Mouse (Mus musculus) layer of hippocampus, adult 2 months (tissue): ENCODE data around the gene Gm5725. TPM values are rescaled to one million over a fixed set of nuclear protein-coding genes. Genes with fewer than 3 reads are reported as not detected.
"Not testable (repeated sequence)": the region's sequence is repeated elsewhere in the genome, so short reads cannot be mapped to it uniquely, and the experiment has no call there.

Source experiments
- DNase-seq, 2 experiments: peaks; one replicate each; pipeline ENCODE4 v3.0.0; 2022; ENCODE audit warnings: low spot score in 2 of 2
- H3K27ac ChIP-seq: fragments of 200-600 bp; 2 replicates; pipeline ENCODE4 v1.8.1; 2022
- H3K4me3 ChIP-seq: fragments of 200-600 bp; 2 replicates; pipeline ENCODE4 v1.8.1; 2022; ENCODE audit warnings: mild to moderate bottlenecking
- long read RNA-seq, 2 experiments: library from polyadenylated mRNA; stranded (forward); transcript quantifications; one replicate each; pipeline ENCODE4 v2.0.0; 2021; ENCODE audit warnings: borderline mapping rate in 2 of 2
- total RNA-seq, 2 experiments: library from RNA; stranded (reverse); gene quantifications; 2 replicates each; pipeline ENCODE4 v1.2.3; 2021

Gm5725 gene
- not detected for total RNA-seq
- long read RNA-seq, experiment 1: 0 reads
- long read RNA-seq, experiment 2: 0 reads

DNA sequence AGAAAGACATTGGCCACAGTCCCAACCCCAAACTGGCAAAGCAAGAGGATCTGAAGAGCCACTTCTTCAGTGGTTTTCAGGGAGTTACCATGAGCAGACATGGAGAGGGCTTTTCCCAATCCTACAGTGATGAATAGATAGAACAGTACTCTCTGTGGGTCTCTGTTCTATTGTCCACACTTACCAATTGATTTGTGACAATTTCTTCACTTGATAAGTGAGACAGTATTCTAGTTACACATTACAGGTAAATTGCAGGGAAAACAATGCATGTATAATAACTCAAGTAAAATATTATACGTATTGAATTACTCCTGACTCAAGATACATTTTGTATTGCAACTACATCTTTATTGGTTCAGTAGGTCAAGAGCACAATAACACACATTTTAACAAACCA, at the start of gene Gm5725:
Gm5725 (minus strand) TSS at position 101 of the 400 bp plus-strand sequence.
- not testable (repeated sequence) for H3K27ac ChIP-seq, H3K4me3 ChIP-seq

DNA sequence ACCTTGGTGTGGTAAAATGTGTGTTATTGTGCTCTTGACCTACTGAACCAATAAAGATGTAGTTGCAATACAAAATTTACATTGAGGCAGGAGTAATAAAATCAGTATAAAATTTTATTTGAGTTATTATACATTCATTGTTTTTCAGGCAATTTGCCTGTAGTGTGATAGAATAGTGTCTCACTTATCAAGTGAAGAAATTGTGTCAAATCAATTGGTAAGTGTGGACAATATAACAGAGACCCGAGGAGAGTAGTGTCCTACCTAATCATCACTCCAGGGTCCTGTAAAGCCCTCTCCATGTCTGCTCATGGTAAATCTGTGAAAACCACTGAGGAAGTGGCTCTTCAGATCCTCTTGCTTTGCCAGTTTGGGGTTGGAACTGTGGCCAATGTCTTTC, 12.0 kb downstream of the Gm5725 start, which contains the start of gene Vmn1r135:
Vmn1r135 (plus strand) TSS at position 301 of the 400 bp plus-strand sequence.
- not testable (repeated sequence) for H3K27ac ChIP-seq, H3K4me3 ChIP-seq, DNase-seq

More for the DNA sequence above, at the start of gene Gm5725:
- DNase-seq: not testable (repeated sequence)

GRCm38 (mm10) chr7:21796628-21797027, 47.4 kb downstream of the Gm5725 start, which contains the start of gene Gm4177:
TSS of gene Gm4177 (minus strand) at chr7:21796728.
- not testable (repeated sequence) for H3K27ac ChIP-seq, DNase-seq, H3K4me3 ChIP-seq

Other genes with a start within 250 kb of the Gm5725 start
- not detected for gene Vmn1r132, start 230.2 kb downstream of the Gm5725 start, total RNA-seq
- gene Gm4175, start 82.8 kb downstream of the Gm5725 start, total RNA-seq: not detected
- gene Gm4177, start 47.5 kb downstream of the Gm5725 start, total RNA-seq: not detected
- not detected for gene Vmn1r135, start 11.9 kb downstream of the Gm5725 start, total RNA-seq
- gene Gm5891, start 77.0 kb upstream of the Gm5725 start, total RNA-seq: not detected
- gene Vmn1r137, start 150.3 kb upstream of the Gm5725 start, total RNA-seq: not detected
- gene Vmn1r138, start 184.6 kb upstream of the Gm5725 start, total RNA-seq: not detected
- gene Gm6176, start 212.0 kb upstream of the Gm5725 start, total RNA-seq: not detected
- gene Vmn1r139, start 224.8 kb upstream of the Gm5725 start, total RNA-seq: not detected